Mouse (Mus musculus): ENCODE measurements around the gene Cib1.

- TF ChIP-seq CTCF (IDR thresholded peaks at IDR 0.05; ENCODE audit: low read depth) (no peak), EP300 (optimal IDR thresholded peaks at IDR 0.05) (no peak)
These were observed 29.7 kb downstream of the Cib1 start for GRCm38 (mm10) chr7:80202961-80203360.
